Mouse (Mus musculus) hindbrain, embryonic 10.5 days (tissue): Measurements from ENCODE around the gene Eif4g1. TPM values are rescaled to one million over a fixed set of nuclear protein-coding genes. Genes with fewer than 3 reads are reported as not detected.

Source experiments
- polyA plus RNA-seq: library from polyadenylated mRNA; unstranded; fragments of >200 nt; fragmentation: Nextera tagmentation; extraction: Ambion mirVana; gene quantifications from 2 replicates; pipeline ENCODE4 v1.2.1, GENCODE M21; 2016

The Eif4g1 gene
- polyA plus RNA-seq, 1 experiment from 2014 or later: 181 TPM

Other genes starting within 250 kb of the Eif4g1 start
- gene Abcc5, start 241.9 kb upstream of the Eif4g1 start, polyA plus RNA-seq: 63.6 and 65.8 TPM in 2 replicates
- 150 and 153 TPM in 2 replicates for gene Eif2b5, start 169.5 kb upstream of the Eif4g1 start, polyA plus RNA-seq
- 32.6 and 51.1 TPM in 2 replicates for gene Dvl3, start 151.3 kb upstream of the Eif4g1 start, polyA plus RNA-seq
- 705 and 825 TPM in 2 replicates for gene Ap2m1, start 132.8 kb upstream of the Eif4g1 start, polyA plus RNA-seq
- gene Abcf3, start 119.7 kb upstream of the Eif4g1 start, polyA plus RNA-seq: 59.4 and 65.2 TPM in 2 replicates
- gene Vwa5b2, start 78.8 kb upstream of the Eif4g1 start, polyA plus RNA-seq: 2.9 and 4.0 TPM in 2 replicates
- 33.4 and 38.8 TPM in 2 replicates for gene Eef1akmt4, start 56.7 kb upstream of the Eif4g1 start, polyA plus RNA-seq
- gene Gm49333, start 56.7 kb upstream of the Eif4g1 start, polyA plus RNA-seq: 0.18 TPM in 1 of 2 replicates, not detected in the other
- gene Alg3, start 56.6 kb upstream of the Eif4g1 start, polyA plus RNA-seq: 59.2 and 61.3 TPM in 2 replicates
- 2.6 and 4.2 TPM in 2 replicates for gene Camk2n2, start 47.0 kb upstream of the Eif4g1 start, polyA plus RNA-seq
- 4.2 TPM in 2 replicates for gene Ece2, start 38.5 kb upstream of the Eif4g1 start, polyA plus RNA-seq
- gene Psmd2, start 16.7 kb upstream of the Eif4g1 start, polyA plus RNA-seq: 466 and 503 TPM in 2 replicates
- 6.7 and 9.4 TPM in 2 replicates for gene Fam131a, start 24.9 kb downstream of the Eif4g1 start, polyA plus RNA-seq
- gene Polr2h, start 49.4 kb downstream of the Eif4g1 start, polyA plus RNA-seq: 114 and 140 TPM in 2 replicates
- 15.5 and 22.1 TPM in 2 replicates for gene Clcn2, start 49.4 kb downstream of the Eif4g1 start, polyA plus RNA-seq
- gene Chrd, start 64.8 kb downstream of the Eif4g1 start, polyA plus RNA-seq: 1.6 and 3.6 TPM in 2 replicates
- 0.30 and 0.77 TPM in 2 replicates for gene Thpo, start 66.2 kb downstream of the Eif4g1 start, polyA plus RNA-seq